ENCODE assay signal across 35 mouse cellular contexts in genomic region chr13:24354751-24355150, GRCm38 (mm10).
"Had no signal": no experiment of that assay in that cellular context is flagged by ENCODE, and none has a peak within 500 bp of the region (broad histone marks: within the 10 kb centered on the region; RNA-seq: fewer than 3 reads in every experiment).

No protein-coding gene starts in this region.

- H3K4me2 ChIP-seq: heart, embryonic 11.5 days; heart, embryonic 12.5 days; heart, embryonic 13.5 days; heart, embryonic 15.5 days; hindbrain, embryonic 12.5 days; hindbrain, embryonic 13.5 days; hindbrain, embryonic 14.5 days; hindbrain, embryonic 15.5 days; intestine, embryonic 15.5 days; kidney, embryonic 15.5 days had no signal

- H3K27me3 ChIP-seq: heart, embryonic 12.5 days; heart, embryonic 13.5 days; heart, embryonic 15.5 days; hindbrain, embryonic 12.5 days; hindbrain, embryonic 13.5 days; hindbrain, embryonic 15.5 days; intestine, embryonic 15.5 days; kidney, embryonic 15.5 days had no signal

- DNase-seq: heart, postnatal 10 days; heart, postnatal 14 days; heart, postnatal 36 days; heart, postnatal 4 days; kidney, adult 11 months; kidney, adult 18-20 months; kidney, adult 2 months; kidney, adult 8-10 months; kidney, adult 9 months; kidney, postnatal 10 days; kidney, postnatal 14 days; kidney, postnatal 25 days; kidney, postnatal 36 days; kidney, postnatal 4 days; layer of hippocampus, adult 9-11 months; layer of hippocampus, postnatal 36 days had no signal

- H3K9ac ChIP-seq: heart, embryonic 12.5 days; heart, embryonic 13.5 days; heart, embryonic 15.5 days; hindbrain, embryonic 12.5 days; hindbrain, embryonic 13.5 days; hindbrain, embryonic 14.5 days; hindbrain, embryonic 15.5 days; intestine, embryonic 15.5 days; kidney, embryonic 15.5 days had no signal

- H3K4me3 ChIP-seq: heart, embryonic 10.5 days; heart, embryonic 12.5 days; heart, embryonic 13.5 days; heart, embryonic 15.5 days; hindbrain, embryonic 10.5 days; hindbrain, embryonic 12.5 days; hindbrain, embryonic 13.5 days; hindbrain, embryonic 15.5 days; intestine, embryonic 15.5 days; kidney, embryonic 15.5 days; layer of hippocampus, adult 2 months had no signal

- ATAC-seq: hindbrain, embryonic 16.5 days; hindbrain, postnatal 0 days; inflammation-experienced regulatory T-cells, adult 6 months; intestine, embryonic 15.5 days; intestine, embryonic 16.5 days; intestine, postnatal 0 days had no signal

- H3K4me1 ChIP-seq: heart, embryonic 10.5 days; heart, embryonic 12.5 days; heart, embryonic 13.5 days; heart, embryonic 15.5 days; hindbrain, embryonic 12.5 days; hindbrain, embryonic 13.5 days; hindbrain, embryonic 15.5 days; intestine, embryonic 15.5 days; kidney, embryonic 15.5 days had no signal

- H3K9me3 ChIP-seq: heart, embryonic 13.5 days; heart, embryonic 15.5 days; hindbrain, embryonic 10.5 days; hindbrain, embryonic 12.5 days; hindbrain, embryonic 15.5 days; intestine, embryonic 15.5 days; kidney, embryonic 15.5 days had no signal

- H3K36me3 ChIP-seq: heart, embryonic 10.5 days; heart, embryonic 12.5 days; heart, embryonic 13.5 days; heart, embryonic 15.5 days; hindbrain, embryonic 10.5 days; hindbrain, embryonic 12.5 days; hindbrain, embryonic 13.5 days; hindbrain, embryonic 15.5 days; intestine, embryonic 15.5 days; kidney, embryonic 15.5 days had no signal

- H3K27ac ChIP-seq: heart, embryonic 10.5 days; heart, embryonic 13.5 days; heart, embryonic 15.5 days; hindbrain, embryonic 10.5 days; hindbrain, embryonic 12.5 days; hindbrain, embryonic 13.5 days; hindbrain, embryonic 14.5 days; hindbrain, embryonic 15.5 days; hindbrain, postnatal 0 days; intestine, embryonic 15.5 days; kidney, embryonic 15.5 days; kidney, postnatal 0 days; layer of hippocampus, adult 2 months had no signal
